Mouse (Mus musculus): Measurements from ENCODE around the gene Mcm5.

- TF ChIP-seq EP300 (IDR thresholded peaks at IDR 0.05; ENCODE audit: insufficient read depth, low read depth, low read length) = no peak
- TF ChIP-seq POLR2A (IDR thresholded peaks at IDR 0.05; ENCODE audit: insufficient read depth, low read length) = no peak
Measured at GRCm38 (mm10) chr8:75151743-75152142, 42.4 kb downstream of the Mcm5 start.

Measured in ES-Bruce4 (cell line).